ENCODE assay signal across 35 mouse cellular contexts in the genomic region with DNA sequence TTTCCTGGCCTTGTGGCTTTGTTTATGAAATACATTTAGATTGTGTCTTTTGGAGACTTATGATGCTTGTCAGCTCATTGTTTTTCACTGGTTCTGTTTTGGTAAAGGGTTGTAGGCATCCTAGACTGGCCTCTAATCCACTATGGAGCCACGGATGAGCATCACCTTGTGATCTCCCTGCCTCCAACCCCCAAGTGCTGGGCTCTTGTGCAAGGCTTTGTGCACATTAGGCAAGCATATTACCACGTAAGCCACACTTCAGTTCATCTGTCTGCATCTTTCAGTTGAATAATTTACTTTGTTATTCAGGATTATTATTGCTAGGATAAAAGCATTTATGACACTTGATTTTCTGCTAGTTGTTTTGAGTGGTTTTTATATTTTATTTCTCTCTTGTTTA.
"Had no signal": no experiment of that assay in that cellular context is flagged by ENCODE, and none has a peak within 500 bp of the region (broad histone marks: within the 10 kb centered on the region; RNA-seq: fewer than 3 reads in every experiment).

No protein-coding gene starts in this region.

- ATAC-seq: hindbrain, embryonic 16.5 days; hindbrain, postnatal 0 days; inflammation-experienced regulatory T-cells, adult 6 months; intestine, embryonic 15.5 days; intestine, embryonic 16.5 days; intestine, postnatal 0 days had no signal

- H3K4me3 ChIP-seq: heart, embryonic 10.5 days; heart, embryonic 12.5 days; heart, embryonic 13.5 days; heart, embryonic 15.5 days; hindbrain, embryonic 10.5 days; hindbrain, embryonic 12.5 days; hindbrain, embryonic 13.5 days; hindbrain, embryonic 15.5 days; intestine, embryonic 15.5 days; kidney, embryonic 15.5 days; layer of hippocampus, adult 2 months had no signal

- DNase-seq: heart, postnatal 10 days; heart, postnatal 14 days; heart, postnatal 36 days; heart, postnatal 4 days; kidney, adult 11 months; kidney, adult 18-20 months; kidney, adult 2 months; kidney, adult 8-10 months; kidney, adult 9 months; kidney, postnatal 10 days; kidney, postnatal 14 days; kidney, postnatal 25 days; kidney, postnatal 36 days; kidney, postnatal 4 days; layer of hippocampus, adult 9-11 months; layer of hippocampus, postnatal 36 days had no signal

- H3K4me2 ChIP-seq: heart, embryonic 11.5 days; heart, embryonic 12.5 days; heart, embryonic 13.5 days; heart, embryonic 15.5 days; hindbrain, embryonic 12.5 days; hindbrain, embryonic 13.5 days; hindbrain, embryonic 14.5 days; hindbrain, embryonic 15.5 days; intestine, embryonic 15.5 days; kidney, embryonic 15.5 days had no signal

- H3K27ac ChIP-seq: heart, embryonic 10.5 days; heart, embryonic 13.5 days; heart, embryonic 15.5 days; hindbrain, embryonic 10.5 days; hindbrain, embryonic 12.5 days; hindbrain, embryonic 13.5 days; hindbrain, embryonic 14.5 days; hindbrain, embryonic 15.5 days; hindbrain, postnatal 0 days; intestine, embryonic 15.5 days; kidney, embryonic 15.5 days; kidney, postnatal 0 days; layer of hippocampus, adult 2 months had no signal

- H3K4me1 ChIP-seq: heart, embryonic 10.5 days; heart, embryonic 12.5 days; heart, embryonic 13.5 days; heart, embryonic 15.5 days; hindbrain, embryonic 10.5 days; hindbrain, embryonic 12.5 days; hindbrain, embryonic 13.5 days; hindbrain, embryonic 15.5 days; intestine, embryonic 15.5 days; kidney, embryonic 15.5 days had no signal

- H3K9ac ChIP-seq: heart, embryonic 12.5 days; heart, embryonic 13.5 days; heart, embryonic 15.5 days; hindbrain, embryonic 12.5 days; hindbrain, embryonic 13.5 days; hindbrain, embryonic 14.5 days; hindbrain, embryonic 15.5 days; intestine, embryonic 15.5 days; kidney, embryonic 15.5 days had no signal

- H3K27me3 ChIP-seq: heart, embryonic 12.5 days; heart, embryonic 13.5 days; heart, embryonic 15.5 days; hindbrain, embryonic 12.5 days; hindbrain, embryonic 13.5 days; hindbrain, embryonic 15.5 days; intestine, embryonic 15.5 days; kidney, embryonic 15.5 days had no signal

- H3K9me3 ChIP-seq: heart, embryonic 10.5 days; heart, embryonic 12.5 days; hindbrain, embryonic 12.5 days; intestine, embryonic 15.5 days; kidney, embryonic 15.5 days had no signal

- H3K36me3 ChIP-seq: heart, embryonic 10.5 days; heart, embryonic 12.5 days; heart, embryonic 13.5 days; heart, embryonic 15.5 days; hindbrain, embryonic 10.5 days; hindbrain, embryonic 12.5 days; hindbrain, embryonic 13.5 days; hindbrain, embryonic 15.5 days; intestine, embryonic 15.5 days; kidney, embryonic 15.5 days had no signal
